Mouse (Mus musculus): ENCODE measurements around the gene Tpcn2. TPM values are rescaled to one million over a fixed set of nuclear protein-coding genes. Genes with fewer than 3 reads are reported as not detected.

The Tpcn2 gene
- polyA plus RNA-seq, 1 experiment from 2014 or later = 8.8 TPM

- Histone ChIP-seq H3K36me3 (no peaks in the 10 kb centered on the region), H3K4me1 (replicated peaks) (peaks cover 23% of the 10 kb centered on the region), H3K27ac (peak overlapping the region; percentile 96), H3K9ac (peak overlapping the region; percentile 59), H3K9me3 (0 out of 2 replicates have a peak, but pooled peaks cover 2% of the 10 kb centered on the region), H3K4me3 (replicated peaks) (peak overlapping the region; percentile 8; the same call in 1 of the 2 replicates), H3K27me3 (replicated peaks) (no peaks in the 10 kb centered on the region), H3K4me2 (replicated peaks) (peak overlapping the region; percentile 68)
- WGBS = 1% methylated on average over 32 of the region's 34 CpGs
- ATAC-seq = peak; percentile 92
Observed at GRCm38 (mm10) chr7:145206056-145206610, 77.7 kb downstream of the Tpcn2 start.

GRCm38 (mm10) chr7:145205363-145205902 is 78.4 kb downstream of the Tpcn2 start:
- Histone ChIP-seq H3K9ac (no peak overlapping the region), H3K4me3 (replicated peaks) (no peak overlapping the region), H3K36me3 (no peaks in the 10 kb centered on the region), H3K27ac (peak overlapping the region; percentile 96), H3K9me3 (0 out of 2 replicates have a peak, but pooled peaks cover 3% of the 10 kb centered on the region), H3K27me3 (replicated peaks) (no peaks in the 10 kb centered on the region), H3K4me2 (replicated peaks) (peak overlapping the region; percentile 68), H3K4me1 (replicated peaks) (peaks cover 20% of the 10 kb centered on the region)
- WGBS = 81% methylated on average over 4 of the region's 4 CpGs
- no peak for ATAC-seq

- Histone ChIP-seq H3K9me3 (0 out of 2 replicates have a peak, but pooled peaks cover 3% of the 10 kb centered on the region), H3K36me3 (no peaks in the 10 kb centered on the region), H3K4me2 (replicated peaks) (no peak overlapping the region), H3K4me1 (replicated peaks) (peaks cover 20% of the 10 kb centered on the region), H3K27ac (no peak overlapping the region), H3K27me3 (replicated peaks) (no peaks in the 10 kb centered on the region), H3K9ac (no peak overlapping the region), H3K4me3 (replicated peaks) (no peak overlapping the region)
- 62% methylated on average over 2 of the region's 2 CpGs for WGBS
- no peak for ATAC-seq
Observed at GRCm38 (mm10) chr7:145199711-145200110, 84.1 kb downstream of the Tpcn2 start.

- 30% methylated on average over 4 of the region's 4 CpGs for WGBS
- peak; percentile 48 for ATAC-seq
- Histone ChIP-seq H3K27ac (peak overlapping the region; percentile 67), H3K4me1 (replicated peaks) (peaks cover 29% of the 10 kb centered on the region), H3K4me2 (replicated peaks) (no peak overlapping the region), H3K27me3 (replicated peaks) (no peaks in the 10 kb centered on the region), H3K9me3 (0 out of 2 replicates have a peak, but pooled peaks cover 3% of the 10 kb centered on the region), H3K4me3 (replicated peaks) (no peak overlapping the region), H3K9ac (no peak overlapping the region), H3K36me3 (no peaks in the 10 kb centered on the region)
Observed at GRCm38 (mm10) chr7:145198223-145198714, 85.5 kb downstream of the Tpcn2 start.

- Histone ChIP-seq H3K9ac (no peak overlapping the region), H3K36me3 (no peaks in the 10 kb centered on the region), H3K9me3 (0 out of 2 replicates have a peak, but pooled peaks cover 3% of the 10 kb centered on the region), H3K4me1 (replicated peaks) (peaks cover 29% of the 10 kb centered on the region), H3K27ac (peak overlapping the region; percentile 67), H3K4me3 (replicated peaks) (no peak overlapping the region), H3K4me2 (replicated peaks) (no peak overlapping the region), H3K27me3 (replicated peaks) (no peaks in the 10 kb centered on the region)
- 51% methylated on average over 3 of the region's 3 CpGs for WGBS
- no peak for ATAC-seq
Observed at GRCm38 (mm10) chr7:145197711-145198110, 86.1 kb downstream of the Tpcn2 start.

- WGBS = 58% methylated on average over 3 of the region's 3 CpGs
- no peak overlapping the region for H3K4me2 ChIP-seq (replicated peaks)
- no peak overlapping the region for H3K4me3 ChIP-seq (replicated peaks)
- no peak overlapping the region for H3K27ac ChIP-seq
- H3K9ac ChIP-seq = no peak overlapping the region
- H3K9me3 ChIP-seq = 0 out of 2 replicates have a peak, but pooled peaks cover 3% of the 10 kb centered on the region
- no peaks in the 10 kb centered on the region for H3K27me3 ChIP-seq (replicated peaks)
- no peaks in the 10 kb centered on the region for H3K36me3 ChIP-seq
- ATAC-seq = no peak
- H3K4me1 ChIP-seq (replicated peaks) = peaks cover 29% of the 10 kb centered on the region
Observed at GRCm38 (mm10) chr7:145197042-145197441, 86.8 kb downstream of the Tpcn2 start.

GRCm38 (mm10) chr7:145196340-145196739 is 87.5 kb downstream of the Tpcn2 start:
- H3K36me3 ChIP-seq = no peaks in the 10 kb centered on the region
- 0 out of 2 replicates have a peak, but pooled peaks cover 3% of the 10 kb centered on the region for H3K9me3 ChIP-seq
- H3K9ac ChIP-seq = no peak overlapping the region
- peaks cover 29% of the 10 kb centered on the region for H3K4me1 ChIP-seq (replicated peaks)
- no peak overlapping the region for H3K27ac ChIP-seq
- 91% methylated on average over 6 of the region's 6 CpGs for WGBS
- no peak overlapping the region for H3K4me2 ChIP-seq (replicated peaks)
- ATAC-seq = no peak
- no peak overlapping the region for H3K4me3 ChIP-seq (replicated peaks)
- H3K27me3 ChIP-seq (replicated peaks) = no peaks in the 10 kb centered on the region

GRCm38 (mm10) chr7:145195186-145195927 is 88.5 kb downstream of the Tpcn2 start:
- H3K9ac ChIP-seq = no peak overlapping the region
- H3K4me1 ChIP-seq (replicated peaks) = peaks cover 29% of the 10 kb centered on the region
- H3K27ac ChIP-seq = no peak overlapping the region
- ATAC-seq = no peak
- H3K9me3 ChIP-seq = no peaks in the 10 kb centered on the region
- 47% methylated on average over 5 of the region's 5 CpGs for WGBS
- H3K4me2 ChIP-seq (replicated peaks) = no peak overlapping the region
- H3K36me3 ChIP-seq = no peaks in the 10 kb centered on the region
- H3K27me3 ChIP-seq (replicated peaks) = no peaks in the 10 kb centered on the region
- H3K4me3 ChIP-seq (replicated peaks) = no peak overlapping the region

- Histone ChIP-seq H3K4me3 (replicated peaks) (no peak overlapping the region), H3K9ac (no peak overlapping the region)
- peak; percentile 39; the same call in 1 of the 2 replicates for ATAC-seq
Observed at GRCm38 (mm10) chr7:145194455-145195161, 89.2 kb downstream of the Tpcn2 start.

GRCm38 (mm10) chr7:145192836-145193235 is 91.0 kb downstream of the Tpcn2 start:
- H3K4me1 ChIP-seq (replicated peaks) = peaks cover 21% of the 10 kb centered on the region
- no peak overlapping the region for H3K9ac ChIP-seq
- ATAC-seq = no peak
- no peaks in the 10 kb centered on the region for H3K27me3 ChIP-seq (replicated peaks)
- H3K4me3 ChIP-seq (replicated peaks) = no peak overlapping the region
- 75% methylated on average over 6 of the region's 6 CpGs for WGBS
- H3K36me3 ChIP-seq = no peaks in the 10 kb centered on the region
- no peak overlapping the region for H3K27ac ChIP-seq
- no peaks in the 10 kb centered on the region for H3K9me3 ChIP-seq
- no peak overlapping the region for H3K4me2 ChIP-seq (replicated peaks)

More at GRCm38 (mm10) chr7:145194455-145195161, 89.2 kb downstream of the Tpcn2 start:
- H3K36me3 ChIP-seq = no peaks in the 10 kb centered on the region
- no peaks in the 10 kb centered on the region for H3K27me3 ChIP-seq (replicated peaks)
- no peak overlapping the region for H3K4me2 ChIP-seq (replicated peaks)
- WGBS = 51% methylated on average over 3 of the region's 3 CpGs
- no peak overlapping the region for H3K27ac ChIP-seq
- no peaks in the 10 kb centered on the region for H3K9me3 ChIP-seq
- H3K4me1 ChIP-seq (replicated peaks) = peaks cover 29% of the 10 kb centered on the region

GRCm38 (mm10) chr7:145190520-145190919 is 93.3 kb downstream of the Tpcn2 start:
- Histone ChIP-seq H3K27ac (no peak overlapping the region), H3K9me3 (no peaks in the 10 kb centered on the region), H3K4me2 (replicated peaks) (no peak overlapping the region), H3K9ac (no peak overlapping the region), H3K4me1 (replicated peaks) (peaks cover 17% of the 10 kb centered on the region), H3K36me3 (no peaks in the 10 kb centered on the region), H3K4me3 (replicated peaks) (no peak overlapping the region), H3K27me3 (replicated peaks) (no peaks in the 10 kb centered on the region)
- no peak for ATAC-seq

- 49% methylated on average over 8 of the region's 8 CpGs for WGBS
- no peak overlapping the region for H3K9ac ChIP-seq
- H3K27ac ChIP-seq = no peak overlapping the region
- H3K36me3 ChIP-seq = no peaks in the 10 kb centered on the region
- no peak for ATAC-seq
- no peak overlapping the region for H3K4me3 ChIP-seq (replicated peaks)
- no peaks in the 10 kb centered on the region for H3K27me3 ChIP-seq (replicated peaks)
- H3K4me1 ChIP-seq (replicated peaks) = peaks cover 6% of the 10 kb centered on the region
- no peak overlapping the region for H3K4me2 ChIP-seq (replicated peaks)
- no peaks in the 10 kb centered on the region for H3K9me3 ChIP-seq
Observed at GRCm38 (mm10) chr7:145189342-145189741, 94.5 kb downstream of the Tpcn2 start.

Measured in intestine, embryonic 15.5 days (tissue).